Mouse (Mus musculus) neural tube, embryonic 11.5 days (tissue): ENCODE measurements at regions not wholly inside any gene's neighbourhood (a gene's known extent, or its start where the extent isn't known, plus 50 kb on each side); places are given as distances from the start of the nearest gene placed in this dataset.

ENCODE experiments used
- ATAC-seq: fragments of 200-750 bp; cut with Nextera tagmentation; 2 replicates; pipeline ENCODE4 v1.8.0; 2017; ENCODE audit warnings: moderate number of reproducible peaks, mild to moderate bottlenecking, moderate TSS enrichment, moderate library complexity; ENCODE audit not compliant: insufficient read depth, low FRiP score, low TSS enrichment
- DNase-seq: peaks from one replicate; pipeline ENCODE4 v3.0.0-alpha.2; 2015; ENCODE audit warnings: low spot score
- H3K27ac ChIP-seq: fragments of 300-500 bp; sonication (generic); 2 replicates; pipeline ENCODE4 v1.5.1; 2014; ENCODE audit warnings: low read depth, mild to moderate bottlenecking, low read length
- H3K27me3 ChIP-seq: fragments of 300-500 bp; sonication (generic); 2 replicates; pipeline ENCODE4 v1.6.1; 2014; ENCODE audit warnings: mild to moderate bottlenecking, low read length, mixed read lengths; ENCODE audit not compliant: control insufficient read depth, insufficient read depth
- H3K36me3 ChIP-seq: fragments of 300-500 bp; sonication (generic); 2 replicates; pipeline ENCODE4 v1.6.1; 2014; ENCODE audit warnings: mild to moderate bottlenecking, low read length, moderate library complexity, mixed read lengths; ENCODE audit not compliant: control insufficient read depth, insufficient read depth
- H3K4me1 ChIP-seq: fragments of 300-500 bp; sonication (generic); 2 replicates; pipeline ENCODE4 v1.6.1; 2014; ENCODE audit warnings: low read length, mixed read lengths; ENCODE audit not compliant: control insufficient read depth, insufficient read depth
- H3K4me2 ChIP-seq: fragments of 300-500 bp; sonication (generic); 2 replicates; pipeline ENCODE4 v1.6.1; 2014; ENCODE audit warnings: low read depth, mild to moderate bottlenecking, moderate library complexity
- H3K4me3 ChIP-seq: fragments of 300-500 bp; sonication (generic); 2 replicates; pipeline ENCODE4 v1.5.1; 2014; ENCODE audit warnings: low read depth, low read length
- H3K9ac ChIP-seq: fragments of 300-500 bp; sonication (generic); 2 replicates; pipeline ENCODE4 v1.6.1; 2014; ENCODE audit warnings: mild to moderate bottlenecking, low read length
- H3K9me3 ChIP-seq: fragments of 300-500 bp; sonication (generic); 2 replicates; pipeline ENCODE4 v1.6.1; 2016; ENCODE audit warnings: low read length; ENCODE audit not compliant: control insufficient read depth
- WGBS: fragments of 180-500 bp; shearing (Covaris S2); extraction: QIAGEN DNeasy Blood & Tissue Kit; methylation state at CpG from one replicate; pipeline ENCODE4 v1.1.7; 2014; 5-methylcytosine and 5-hydroxymethylcytosine counted together

DNA sequence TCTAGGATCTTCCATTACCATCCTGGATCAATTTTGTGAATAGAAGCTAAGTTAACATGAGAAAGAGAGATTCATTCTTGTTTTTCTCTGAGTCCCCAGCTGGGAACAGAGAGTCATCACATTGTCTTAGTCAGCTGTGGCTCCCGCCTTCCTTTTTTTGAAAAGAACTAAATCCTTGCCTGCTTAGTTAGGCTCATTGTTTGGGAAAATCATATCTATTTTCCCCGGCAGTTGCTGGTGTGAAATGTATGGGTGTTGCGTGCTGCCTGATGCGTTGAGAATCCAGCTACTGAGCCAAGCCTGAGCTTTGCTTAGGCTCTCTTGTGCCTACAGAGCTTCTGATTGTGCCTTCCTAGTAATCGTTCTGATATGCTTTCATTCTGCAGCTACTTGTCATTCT lies 66.3 kb downstream of the Fam50b start:
- H3K4me3 ChIP-seq: no peak overlapping the region
- H3K27ac ChIP-seq: no peak overlapping the region
- no peak for DNase-seq
- no peaks in the 10 kb centered on the region for H3K9me3 ChIP-seq
- no peak overlapping the region for H3K9ac ChIP-seq
- WGBS: 85% methylated on average over 5 of the region's 5 CpGs
- ATAC-seq: no peak
- H3K4me1 ChIP-seq: no peaks in the 10 kb centered on the region
- H3K27me3 ChIP-seq: no peaks in the 10 kb centered on the region
- no peak overlapping the region for H3K4me2 ChIP-seq
- H3K36me3 ChIP-seq: no peaks in the 10 kb centered on the region

GRCm38 (mm10) chr13:34806532-34807092 lies 68.5 kb upstream of the Prpf4b start:
- DNase-seq (no peak), ATAC-seq (no peak)
- H3K4me3 ChIP-seq: no peak overlapping the region
- H3K9me3 ChIP-seq: no peaks in the 10 kb centered on the region
- 58% methylated on average over 9 of the region's 9 CpGs for WGBS
- no peaks in the 10 kb centered on the region for H3K36me3 ChIP-seq
- no peaks in the 10 kb centered on the region for H3K27me3 ChIP-seq
- no peak overlapping the region for H3K27ac ChIP-seq
- no peaks in the 10 kb centered on the region for H3K4me1 ChIP-seq
- H3K9ac ChIP-seq: no peak overlapping the region
- no peak overlapping the region for H3K4me2 ChIP-seq

- WGBS: 95% methylated on average over 1 of the region's 1 CpGs
- DNase-seq (no peak), ATAC-seq (no peak)
- Histone ChIP-seq H3K4me1 (peaks cover 2% of the 10 kb centered on the region; the same call in 1 of the 2 replicates), H3K4me3 (no peak overlapping the region), H3K36me3 (no peaks in the 10 kb centered on the region), H3K9ac (no peak overlapping the region), H3K27ac (no peak overlapping the region), H3K27me3 (no peaks in the 10 kb centered on the region), H3K4me2 (no peak overlapping the region), H3K9me3 (no peaks in the 10 kb centered on the region)
These were observed 65.6 kb upstream of the Prpf4b start for GRCm38 (mm10) chr13:34809536-34809935.

- DNase-seq (peak; percentile 81), ATAC-seq (peak; percentile 90)
- no peaks in the 10 kb centered on the region for H3K27me3 ChIP-seq
- peaks cover 8% of the 10 kb centered on the region for H3K4me1 ChIP-seq
- WGBS: 21% methylated on average over 18 of the region's 18 CpGs
- H3K4me3 ChIP-seq: no peak overlapping the region
- H3K36me3 ChIP-seq: no peaks in the 10 kb centered on the region
- H3K9me3 ChIP-seq: no peaks in the 10 kb centered on the region
- peak overlapping the region; percentile 35; the same call in 1 of the 2 replicates for H3K9ac ChIP-seq
- H3K27ac ChIP-seq: peak overlapping the region; percentile 83
- H3K4me2 ChIP-seq: no peak overlapping the region
These were observed 60.7 kb upstream of the Prpf4b start for GRCm38 (mm10) chr13:34814161-34815056.

- ATAC-seq (peak; percentile 17), DNase-seq (no peak)
- Histone ChIP-seq H3K36me3 (no peaks in the 10 kb centered on the region), H3K4me1 (peaks cover 8% of the 10 kb centered on the region), H3K27me3 (no peaks in the 10 kb centered on the region), H3K9me3 (no peaks in the 10 kb centered on the region), H3K9ac (no peak overlapping the region), H3K4me3 (no peak overlapping the region), H3K4me2 (no peak overlapping the region), H3K27ac (peak overlapping the region; percentile 83)
- WGBS: 33% methylated on average over 3 of the region's 3 CpGs
These were observed 60.1 kb upstream of the Prpf4b start for GRCm38 (mm10) chr13:34815057-34815410.

DNA sequence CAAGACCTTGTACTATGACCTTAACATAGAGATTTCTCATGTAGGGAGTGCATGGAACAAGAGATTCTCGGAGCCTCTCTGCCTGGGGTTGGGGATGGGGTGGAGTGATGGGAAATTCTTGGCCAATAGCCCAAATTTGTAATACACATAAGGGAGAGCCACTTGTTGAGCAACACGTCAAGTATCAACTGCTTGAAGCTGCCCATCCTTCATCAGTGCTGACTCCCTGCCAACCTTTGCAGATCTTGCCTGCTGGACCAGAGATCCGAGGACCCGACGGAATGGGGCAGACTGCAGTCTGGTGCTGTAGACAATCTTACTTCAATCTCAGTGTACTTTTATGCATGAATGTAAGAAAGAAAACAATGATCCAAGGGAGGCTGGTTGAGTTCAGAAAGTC lies 56.9 kb upstream of the Prpf4b start:
- DNase-seq (no peak), ATAC-seq (no peak)
- no peaks in the 10 kb centered on the region for H3K27me3 ChIP-seq
- no peak overlapping the region for H3K4me3 ChIP-seq
- no peaks in the 10 kb centered on the region for H3K9me3 ChIP-seq
- H3K4me1 ChIP-seq: peaks cover 8% of the 10 kb centered on the region
- no peak overlapping the region for H3K27ac ChIP-seq
- WGBS: 95% methylated on average over 5 of the region's 5 CpGs
- no peak overlapping the region for H3K4me2 ChIP-seq
- no peaks in the 10 kb centered on the region for H3K36me3 ChIP-seq
- H3K9ac ChIP-seq: no peak overlapping the region

- DNase-seq: no peak
- no peak overlapping the region for H3K4me2 ChIP-seq
- H3K9me3 ChIP-seq: no peaks in the 10 kb centered on the region
- H3K27me3 ChIP-seq: no peaks in the 10 kb centered on the region
- no peak overlapping the region for H3K4me3 ChIP-seq
- no peak overlapping the region for H3K9ac ChIP-seq
- 77% methylated on average over 4 of the region's 4 CpGs for WGBS
- no peaks in the 10 kb centered on the region for H3K36me3 ChIP-seq
- H3K27ac ChIP-seq: no peak overlapping the region
- ATAC-seq: no peak
- H3K4me1 ChIP-seq: peaks cover 6% of the 10 kb centered on the region
These were observed 54.7 kb upstream of the Prpf4b start for GRCm38 (mm10) chr13:34820423-34820822.

DNA sequence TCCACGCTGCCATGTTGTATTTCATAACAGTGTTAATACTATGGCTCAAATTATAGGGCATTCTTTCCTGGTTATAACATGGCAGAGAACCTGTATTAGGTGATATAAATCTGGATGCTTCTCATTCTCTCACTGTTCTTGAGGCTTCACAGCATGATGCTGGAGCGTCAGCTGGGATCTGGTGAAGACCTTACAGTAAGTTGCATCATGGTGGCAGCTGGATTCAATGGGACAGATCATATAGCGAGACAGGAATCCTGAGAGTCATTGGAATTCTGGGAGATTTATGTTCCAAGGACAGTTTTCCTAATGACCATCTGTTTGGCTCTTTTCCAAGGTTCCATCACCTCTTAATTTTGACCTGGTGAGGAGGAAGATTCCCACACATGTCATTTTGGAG lies 53.2 kb upstream of the Prpf4b start:
- 84% methylated on average over 3 of the region's 3 CpGs for WGBS
- Histone ChIP-seq H3K4me2 (no peak overlapping the region), H3K9ac (no peak overlapping the region), H3K27ac (no peak overlapping the region), H3K36me3 (no peaks in the 10 kb centered on the region), H3K4me1 (no peaks in the 10 kb centered on the region), H3K4me3 (no peak overlapping the region), H3K9me3 (no peaks in the 10 kb centered on the region), H3K27me3 (no peaks in the 10 kb centered on the region)
- no peak for ATAC-seq
- DNase-seq: no peak

- no peaks in the 10 kb centered on the region for H3K27me3 ChIP-seq
- no peaks in the 10 kb centered on the region for H3K9me3 ChIP-seq
- no peak for DNase-seq
- no peak overlapping the region for H3K4me3 ChIP-seq
- peaks cover 3% of the 10 kb centered on the region; the same call in 1 of the 2 replicates for H3K4me1 ChIP-seq
- no peak overlapping the region for H3K9ac ChIP-seq
- WGBS: 86% methylated on average over 1 of the region's 1 CpGs
- H3K36me3 ChIP-seq: no peaks in the 10 kb centered on the region
- H3K27ac ChIP-seq: no peak overlapping the region
- no peak overlapping the region for H3K4me2 ChIP-seq
- ATAC-seq: no peak
These were observed 50.9 kb upstream of the Prpf4b start for GRCm38 (mm10) chr13:34824157-34824556.
